Mouse (Mus musculus): ENCODE results near the gene Dscam.

Dscam gene

DNA sequence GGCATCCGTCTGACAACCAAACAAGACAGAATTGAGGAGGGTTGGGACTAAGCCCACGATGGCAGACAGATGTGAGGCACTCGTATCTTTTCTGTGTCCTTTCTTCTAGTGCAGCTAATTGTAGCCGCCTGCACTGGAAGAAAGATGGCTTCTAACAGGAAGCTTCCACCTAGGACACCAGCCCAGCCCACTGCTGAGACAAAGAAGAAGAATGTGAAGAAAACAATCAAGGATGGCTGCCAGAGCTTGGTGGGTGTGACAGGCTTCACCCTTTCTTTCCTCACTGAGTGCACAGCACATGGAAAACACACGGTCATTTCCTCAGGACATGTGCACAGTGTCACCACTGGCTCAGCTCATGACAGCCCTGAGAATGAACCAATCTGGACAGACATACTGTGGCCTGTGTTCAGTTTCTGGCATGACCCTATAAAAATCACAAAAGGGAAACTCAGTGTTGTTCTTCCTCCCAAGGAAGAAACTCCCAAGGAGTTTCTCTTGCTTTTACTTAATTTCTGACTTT, 411.4 kb downstream of the Dscam start:
- no peak for DNase-seq (ENCODE audit: low read depth)

DNA sequence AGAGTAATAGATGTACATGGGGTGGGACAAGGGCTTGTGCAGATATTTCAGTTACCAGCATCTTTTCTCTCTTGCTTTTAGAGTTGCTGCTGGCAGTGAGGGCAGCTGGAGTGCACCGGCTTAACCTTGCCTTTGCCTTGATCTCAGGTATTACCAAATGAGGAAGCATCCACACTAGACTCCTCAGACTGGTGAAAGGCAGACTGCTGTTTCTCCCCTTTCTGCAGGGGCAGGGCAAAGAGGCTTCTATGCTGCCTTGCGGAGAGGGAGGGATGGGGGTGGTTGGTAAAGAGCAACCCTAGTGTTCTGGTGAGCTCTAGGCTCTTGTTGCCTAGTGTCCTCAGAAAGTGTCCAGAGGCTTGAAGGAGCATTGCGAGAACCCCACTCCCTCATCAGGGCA, 412.2 kb downstream of the Dscam start:
- DNase-seq (ENCODE audit: low read depth), result no peak

DNA sequence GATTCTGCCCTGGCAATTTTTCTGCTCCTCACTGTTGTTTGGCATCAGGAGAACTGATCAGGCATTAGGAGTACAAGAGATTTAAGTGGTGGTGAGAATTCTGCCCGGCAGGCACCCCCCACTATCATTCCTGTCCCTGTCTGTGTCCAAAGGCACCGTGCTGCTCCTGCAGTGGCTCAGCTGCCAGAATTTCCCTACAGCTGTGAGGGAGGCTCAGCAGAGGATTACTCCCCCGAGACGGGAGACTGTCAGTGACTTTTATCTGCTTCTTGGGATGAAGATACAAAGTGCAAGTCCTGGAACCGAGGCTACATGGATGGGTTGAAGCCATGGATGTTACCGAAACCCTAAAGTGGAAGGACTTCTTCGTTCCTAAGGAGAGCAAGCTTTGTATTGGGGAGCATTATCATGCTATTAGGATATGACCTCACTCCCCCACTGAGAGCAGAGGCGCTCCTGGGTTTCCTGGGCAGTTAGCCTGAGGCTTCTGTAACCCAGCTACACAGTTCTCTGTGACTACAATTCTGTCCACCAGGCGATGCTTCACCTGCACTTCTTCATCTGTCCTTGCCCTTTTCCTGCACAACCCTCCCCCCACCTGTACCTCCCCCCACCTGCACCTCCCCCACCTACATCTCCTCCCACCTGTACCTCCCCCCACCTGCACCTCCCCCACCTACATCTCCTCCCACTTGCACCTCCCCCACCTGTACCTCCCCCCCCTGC, 412.8 kb downstream of the Dscam start:
- DNase-seq (ENCODE audit: low read depth), result no peak

DNA sequence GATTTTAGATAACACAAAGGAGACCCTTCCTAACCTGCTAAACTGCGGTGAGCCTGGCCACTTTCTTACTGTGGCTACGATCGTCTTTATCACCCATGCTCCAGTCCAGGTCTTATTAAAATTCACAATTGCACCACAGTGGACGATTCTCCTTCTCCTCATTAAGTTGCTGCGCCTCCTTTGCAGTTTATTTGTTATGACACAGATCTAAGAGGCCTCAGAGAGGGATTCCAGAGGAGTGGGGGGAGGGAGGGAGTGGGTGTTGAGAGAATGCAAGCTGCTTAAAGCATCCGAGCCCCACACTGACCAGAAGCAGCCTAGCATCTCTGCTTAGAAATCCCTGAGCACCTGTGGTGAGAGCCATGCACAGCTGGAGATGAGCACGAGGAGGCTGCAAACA, 413.6 kb downstream of the Dscam start:
- no peak for DNase-seq (ENCODE audit: low read depth)

DNA sequence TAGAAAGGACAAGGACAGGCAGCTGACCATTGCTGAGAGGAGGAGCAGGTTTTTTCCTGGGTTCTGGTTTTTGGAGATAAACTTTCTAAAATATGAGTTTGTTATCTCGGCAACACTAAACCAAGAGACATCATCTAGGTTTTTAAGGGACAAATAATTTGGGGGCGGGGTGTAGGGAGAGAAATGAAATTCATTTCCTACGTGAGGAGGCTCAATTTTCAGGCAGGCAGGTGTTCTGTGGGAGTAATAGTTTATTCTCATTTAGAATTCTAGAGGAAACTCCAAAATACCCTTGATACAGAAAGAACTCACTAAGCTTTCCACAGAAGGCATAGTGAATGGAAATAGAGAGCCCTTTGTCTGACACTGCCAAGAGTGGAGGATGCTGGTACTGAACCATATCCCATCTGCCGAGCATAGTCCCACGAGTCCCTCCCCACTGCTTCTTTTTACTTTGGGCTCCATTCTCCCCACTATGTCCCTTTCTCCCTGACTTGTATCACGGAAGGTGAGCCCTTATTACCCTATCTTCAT, 415.5 kb downstream of the Dscam start:
- DNase-seq (ENCODE audit: low read depth), result no peak

DNA sequence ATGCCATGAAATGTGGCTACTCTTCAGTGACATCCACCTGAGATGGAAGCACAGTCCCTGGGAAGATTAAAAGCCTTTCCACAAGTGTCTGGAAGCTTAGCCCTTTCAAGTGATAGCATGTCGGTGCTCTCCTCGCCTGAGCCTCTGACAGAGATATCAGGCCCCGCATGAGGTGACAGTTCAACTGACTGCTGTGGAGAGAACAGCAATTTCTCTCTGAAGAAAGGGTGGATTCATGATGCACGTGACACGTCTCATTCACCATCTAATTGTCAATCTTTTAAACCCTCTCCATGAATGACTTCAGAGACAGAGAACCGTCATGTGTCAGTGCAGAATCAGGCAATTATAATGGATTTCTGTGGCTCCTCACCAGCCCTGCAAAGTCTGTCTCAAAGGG, 416.2 kb downstream of the Dscam start:
- DNase-seq (ENCODE audit: low read depth), result no peak

DNA sequence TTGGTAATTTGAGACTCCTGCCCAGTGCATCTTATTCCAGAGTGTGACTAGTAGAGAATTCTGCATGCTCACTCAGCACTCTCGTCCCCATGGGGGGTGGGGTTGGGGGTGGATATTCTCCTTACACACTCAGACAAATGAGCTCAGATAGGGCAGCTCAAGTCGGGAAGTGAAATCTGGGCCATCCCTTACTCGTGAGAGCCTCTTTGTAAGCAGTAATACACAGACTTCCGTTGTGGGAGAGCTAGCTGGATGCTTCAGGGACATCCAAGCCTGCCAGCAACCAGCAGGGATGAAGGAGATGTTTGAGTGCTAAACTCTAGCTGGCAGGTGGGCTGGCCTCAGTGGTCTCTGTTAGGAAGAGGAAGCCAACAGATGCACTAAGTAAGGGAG, 416.8 kb downstream of the Dscam start:
- no peak for DNase-seq (ENCODE audit: low read depth)

DNA sequence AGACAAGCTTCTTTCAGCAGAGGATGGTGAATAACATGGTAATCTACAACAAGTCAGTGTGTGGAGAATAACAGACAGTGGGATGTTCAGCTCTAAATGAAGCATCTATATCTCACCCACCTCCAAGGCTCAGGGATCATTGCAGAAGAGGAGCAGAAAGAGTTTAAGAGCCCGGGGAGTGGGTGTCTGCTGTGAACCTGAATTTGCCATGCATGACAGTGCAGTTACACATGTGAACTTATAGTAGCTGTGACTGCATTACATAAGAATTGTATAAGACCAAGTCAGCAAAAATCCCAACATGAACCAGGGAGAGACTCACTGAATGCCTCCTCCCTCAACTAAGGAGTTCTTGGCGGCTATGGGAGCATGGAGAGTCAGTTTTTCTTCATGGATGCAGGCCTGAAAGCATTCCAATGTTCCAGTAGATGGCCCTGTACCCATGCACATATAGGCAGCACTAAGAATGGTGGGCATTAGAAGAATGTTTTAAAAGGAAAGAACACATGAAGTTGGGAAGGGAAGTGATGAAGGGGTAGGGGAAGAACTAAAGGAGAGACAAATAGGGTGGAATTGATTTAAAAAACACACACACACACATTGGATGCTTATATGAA, 417.3 kb downstream of the Dscam start:
- DNase-seq (ENCODE audit: low read depth), result no peak

DNA sequence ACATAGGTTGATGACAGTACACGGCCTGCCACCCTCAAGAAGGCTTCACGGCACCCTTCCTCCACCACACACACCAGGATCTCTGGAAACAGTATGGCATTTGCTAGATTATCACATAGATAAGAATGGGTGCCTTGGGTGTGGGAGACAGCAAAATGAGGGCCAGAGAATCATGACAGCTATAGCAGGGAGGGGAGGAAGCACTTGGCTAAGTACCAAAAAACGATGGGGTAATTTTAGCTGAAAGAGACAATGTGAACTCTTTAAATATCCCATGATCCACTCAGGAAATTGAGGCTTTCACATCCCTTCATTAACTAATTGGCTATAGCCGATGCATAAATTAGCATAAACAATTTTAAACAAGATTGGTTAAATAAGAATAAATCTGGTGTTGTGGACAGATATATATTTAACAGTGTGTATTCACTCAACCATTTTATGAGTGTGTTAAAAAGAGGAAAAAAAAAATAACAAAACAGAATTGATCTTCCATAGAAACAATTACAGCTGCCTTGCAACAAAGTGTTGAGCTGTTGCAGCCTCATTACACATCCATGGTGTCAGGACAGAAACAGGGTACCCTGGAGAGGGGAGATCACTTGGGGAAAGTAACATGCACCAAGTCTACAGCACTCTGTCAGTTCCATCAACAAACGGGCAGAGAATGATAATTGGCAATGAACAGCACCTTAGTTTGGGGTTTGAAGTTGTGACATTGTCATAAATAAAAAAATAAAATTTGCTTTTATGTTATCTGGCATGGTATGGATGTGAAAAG, 427.9 kb downstream of the Dscam start:
- DNase-seq (ENCODE audit: low read depth), result no peak

DNA sequence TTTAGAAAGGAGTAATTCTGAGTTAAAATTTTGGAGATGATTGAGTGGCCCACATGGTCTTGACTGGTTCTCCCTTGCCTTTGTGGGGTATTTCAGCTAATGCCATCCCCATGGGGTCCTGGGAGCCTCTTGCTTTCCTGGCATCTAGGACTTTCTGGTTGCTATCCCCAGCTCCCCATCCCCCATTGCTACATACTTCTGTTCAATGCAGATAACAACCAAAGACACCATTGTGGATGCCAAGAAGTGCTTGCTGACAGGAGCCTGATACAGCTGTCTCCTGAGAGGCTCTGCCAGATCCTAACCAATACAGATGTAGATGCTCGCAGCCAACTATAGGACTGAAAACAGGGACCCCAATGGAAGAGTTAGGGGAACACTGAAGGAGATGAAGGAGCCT, 429.2 kb downstream of the Dscam start:
- DNase-seq (ENCODE audit: low read depth), result no peak

DNA sequence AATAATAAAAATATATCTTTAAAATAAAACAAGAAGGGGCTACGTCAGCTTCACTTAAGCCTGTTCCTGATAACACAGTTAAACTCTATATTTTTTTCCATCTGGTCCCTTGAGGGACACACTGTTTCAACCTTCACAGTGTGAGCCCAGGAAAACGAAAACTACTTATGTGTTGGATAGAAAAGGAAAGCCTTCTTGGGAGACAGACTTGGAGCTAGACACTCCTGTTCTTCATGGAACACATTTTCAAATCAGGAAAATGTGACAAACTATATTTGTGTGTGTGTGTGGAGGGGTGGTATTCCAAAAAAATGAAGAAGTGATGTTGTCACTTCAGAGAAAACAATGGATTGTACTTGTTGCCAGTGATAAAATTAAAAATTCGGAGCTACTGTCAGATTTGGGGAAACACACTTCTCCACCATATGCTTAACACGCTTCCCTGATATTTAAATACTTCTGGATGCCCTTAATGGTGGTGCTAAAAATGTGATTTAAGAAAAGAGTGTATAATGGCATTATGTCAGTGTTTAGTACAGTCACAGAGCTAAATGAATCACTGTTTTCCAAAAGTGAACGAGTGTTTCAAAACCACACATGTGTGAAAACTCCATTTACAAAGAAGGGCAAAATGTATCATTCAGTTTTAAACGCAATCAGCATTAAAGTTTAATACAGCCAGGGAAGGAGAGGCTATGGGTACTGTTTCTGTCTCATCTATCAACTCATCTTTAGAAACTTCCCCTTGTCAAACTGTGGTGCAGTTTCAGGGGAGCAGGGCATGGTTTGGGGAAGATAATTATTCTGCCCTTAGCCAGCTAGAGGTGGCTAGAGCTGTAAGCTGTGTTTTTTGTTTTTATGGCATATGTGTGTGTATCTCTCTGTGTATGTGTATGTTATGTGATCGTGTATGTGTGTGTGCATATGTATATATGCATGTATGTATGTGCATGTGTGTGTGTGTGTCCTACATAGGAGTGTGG, 430.2 kb downstream of the Dscam start:
- no peak for DNase-seq (ENCODE audit: low read depth)

DNA sequence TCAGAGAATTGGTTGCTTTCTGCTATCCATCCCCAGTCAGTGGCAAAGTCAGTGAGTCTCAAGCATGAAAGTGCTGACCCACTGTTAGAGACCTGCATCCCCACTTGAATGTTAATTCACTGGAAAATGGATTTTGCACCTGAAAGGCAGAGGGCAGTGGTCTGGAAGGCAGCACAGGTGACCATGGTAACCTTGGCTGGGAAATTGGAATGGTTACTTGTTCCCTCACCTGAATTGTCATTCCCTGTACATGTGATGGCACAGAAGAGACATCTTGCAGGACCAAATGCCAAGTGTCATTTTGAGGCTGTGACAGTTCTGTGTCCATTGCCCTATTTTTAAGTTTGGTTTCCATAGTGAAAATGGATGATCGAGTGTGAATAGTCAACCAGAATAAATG, 434.1 kb downstream of the Dscam start:
- no peak for DNase-seq (ENCODE audit: low read depth)

DNA sequence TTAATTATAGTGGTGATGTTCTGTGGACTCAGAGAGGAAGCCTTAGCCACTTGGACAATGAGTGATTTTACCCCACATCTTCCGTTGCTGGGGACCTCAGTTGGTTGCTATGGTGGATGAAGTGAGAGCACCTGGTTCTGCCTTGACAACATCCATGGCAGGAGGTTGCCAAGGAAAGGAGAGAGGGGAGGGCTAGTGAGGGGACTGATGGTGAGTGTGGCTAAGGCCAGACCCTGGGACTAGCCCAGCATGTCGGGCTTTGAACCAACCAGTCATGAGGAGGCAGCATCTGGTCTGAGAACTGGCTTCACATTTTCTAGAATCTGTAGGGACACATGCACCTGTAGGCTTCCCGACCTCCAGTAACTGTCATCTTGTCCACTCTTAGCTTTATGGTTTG, 439.7 kb downstream of the Dscam start:
- no peak for DNase-seq (ENCODE audit: low read depth)

DNA sequence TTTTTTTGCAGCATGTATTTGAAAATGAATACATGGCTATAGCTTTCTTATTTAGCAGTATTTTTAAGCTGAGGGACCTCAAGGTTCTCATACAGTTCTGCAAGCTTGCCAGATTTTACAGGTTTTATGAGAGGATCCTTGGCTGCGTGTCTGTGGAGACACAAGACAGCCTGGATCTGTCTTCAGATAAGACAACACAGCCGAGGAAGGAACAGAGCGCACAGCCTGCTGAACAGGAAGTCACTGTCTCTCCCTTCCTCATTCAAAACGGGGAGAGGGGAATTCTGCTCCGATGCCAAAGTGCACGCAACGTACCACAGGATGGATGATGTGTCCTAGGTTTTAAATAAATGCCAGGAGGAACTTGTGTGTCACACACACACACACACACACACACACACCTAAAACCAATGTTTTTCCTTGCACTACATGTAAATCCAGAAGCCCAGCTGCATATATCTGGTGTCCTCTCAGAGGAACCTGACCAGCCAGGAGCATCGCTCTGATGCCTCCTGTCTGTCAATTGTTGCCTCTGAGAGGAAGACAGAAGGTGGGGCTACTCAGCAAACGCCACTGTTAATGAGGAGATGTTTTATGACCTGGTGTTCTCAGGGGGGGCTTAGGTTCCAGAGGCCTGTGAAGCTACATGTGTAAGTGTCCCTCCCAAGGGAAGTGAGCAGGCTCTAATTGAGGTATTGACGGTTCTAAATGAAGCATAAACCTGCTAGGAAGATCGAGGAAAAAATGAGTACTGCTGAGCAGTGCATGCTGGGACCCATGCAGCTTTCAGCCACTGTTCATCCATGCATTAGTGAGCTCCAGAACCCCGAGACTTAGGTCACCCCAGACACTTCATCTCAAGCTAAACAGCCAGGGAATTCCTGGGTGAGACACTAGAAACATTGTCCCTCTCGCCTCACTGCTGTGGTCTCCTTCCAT, 442.4 kb downstream of the Dscam start:
- DNase-seq (ENCODE audit: low read depth), result no peak

DNA sequence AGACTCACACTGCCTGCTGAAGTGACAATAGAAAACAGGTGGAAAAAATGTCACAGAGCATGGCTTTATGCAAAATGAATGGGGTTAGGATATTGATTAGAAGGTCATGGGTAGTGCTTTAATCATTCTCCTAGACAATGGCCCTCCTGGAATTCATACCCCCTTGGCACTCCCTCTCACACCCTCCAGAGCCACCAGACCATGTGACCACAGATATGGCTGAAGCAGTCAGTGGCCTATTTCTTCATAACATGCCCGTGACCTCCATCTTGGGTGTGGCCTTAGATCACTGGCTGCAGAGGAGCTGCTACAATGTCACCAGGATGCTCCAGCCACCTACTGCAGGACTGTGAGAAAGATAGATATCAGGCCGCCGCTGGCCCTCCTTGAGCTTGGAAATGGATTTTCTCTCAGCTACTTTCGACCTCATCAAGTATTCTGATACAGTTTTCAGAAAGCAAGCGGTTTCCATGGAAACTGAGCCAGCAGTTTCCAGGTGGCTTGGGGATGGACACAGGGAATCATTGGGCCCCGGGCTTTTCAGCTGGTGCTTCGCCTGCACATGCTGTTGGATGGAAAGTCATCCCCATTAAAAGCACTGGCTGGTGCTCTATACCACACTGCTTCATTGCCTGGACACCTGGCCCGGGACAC, 445.4 kb downstream of the Dscam start:
- no peak for DNase-seq (ENCODE audit: low read depth)

DNA sequence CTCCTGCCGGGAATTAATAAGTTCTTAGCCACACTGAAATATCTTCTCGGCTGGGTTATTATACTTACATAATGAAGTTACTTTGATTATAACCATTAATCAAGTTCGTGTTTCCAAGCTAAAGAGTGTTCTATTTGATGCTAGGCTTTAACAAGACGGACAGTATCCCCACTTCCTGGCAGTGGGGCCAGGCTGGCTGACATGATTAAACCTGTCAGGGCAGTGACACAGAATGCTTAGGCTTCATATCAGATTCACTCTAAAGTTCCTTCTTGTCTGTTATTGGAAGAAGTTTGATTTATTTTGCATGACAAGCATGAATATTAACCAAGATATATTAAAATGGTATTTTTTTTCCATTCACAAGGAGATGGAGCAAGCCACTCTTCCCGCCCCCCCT, 446.0 kb downstream of the Dscam start:
- DNase-seq (ENCODE audit: low read depth), result no peak

DNA sequence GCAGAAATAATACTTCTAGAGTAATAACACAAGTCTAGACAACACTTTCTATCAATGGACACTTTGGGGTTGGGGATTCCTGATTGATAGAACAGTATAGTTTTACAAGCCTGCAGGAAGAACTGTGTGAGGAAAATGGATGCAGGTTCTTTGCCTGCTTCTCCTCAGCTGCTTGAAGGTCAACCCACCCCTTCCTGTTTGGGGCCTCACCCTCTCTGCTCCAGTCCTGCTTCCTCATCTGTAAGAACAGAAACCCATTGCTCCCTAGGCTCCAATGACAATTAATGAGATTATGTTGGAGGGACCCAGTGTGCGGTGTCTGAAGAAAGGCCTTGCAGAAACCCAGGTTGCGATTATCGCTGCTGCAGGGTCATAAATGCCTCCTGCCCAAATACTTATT, 446.4 kb downstream of the Dscam start:
- DNase-seq (ENCODE audit: low read depth), result no peak

DNA sequence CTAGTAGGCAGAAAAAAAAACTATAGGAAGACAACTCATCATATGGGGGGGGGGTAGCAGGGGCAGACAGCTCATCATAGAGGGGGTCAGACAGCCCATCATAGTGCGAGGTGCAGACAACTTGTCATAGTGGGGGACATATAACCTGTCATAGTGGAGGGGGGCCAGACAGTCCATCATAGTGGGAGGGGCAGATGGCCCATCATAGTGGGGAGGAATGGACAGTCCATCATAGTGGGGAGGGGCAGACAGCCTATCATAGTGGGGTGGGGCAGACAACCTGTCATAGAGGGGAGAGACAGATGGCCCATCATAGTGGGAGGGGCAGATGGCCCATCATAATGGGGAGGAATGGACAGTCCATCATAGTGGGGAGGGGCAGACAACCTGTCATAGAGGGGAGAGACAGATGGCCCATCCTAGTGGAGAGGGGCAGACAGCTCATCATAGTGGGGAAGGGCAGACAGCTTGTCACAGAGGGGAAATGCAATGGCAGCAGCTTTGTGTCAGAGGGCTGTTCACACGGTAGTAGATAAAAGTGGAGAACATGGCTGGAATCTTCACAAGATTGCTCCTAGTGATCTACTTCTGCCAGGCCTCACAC, 447.4 kb downstream of the Dscam start:
- no peak for DNase-seq (ENCODE audit: low read depth)

DNA sequence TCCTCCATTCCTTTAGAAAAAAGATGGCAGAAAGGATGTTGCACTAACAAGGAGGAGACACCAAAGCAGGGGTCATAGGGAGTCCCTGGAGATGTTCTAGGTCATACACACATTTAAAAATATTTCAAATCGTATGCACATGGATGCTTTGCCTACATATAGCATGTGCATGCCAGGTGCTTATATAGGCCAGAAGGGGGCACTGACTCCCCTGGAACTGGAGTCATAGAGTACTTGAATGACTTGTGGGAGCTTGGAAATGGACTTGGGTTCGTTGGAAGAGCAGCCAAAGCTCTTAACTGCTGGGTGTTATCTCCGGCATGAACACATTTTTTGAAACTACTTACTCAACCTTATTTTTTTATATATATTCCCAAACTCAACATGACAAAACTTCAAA, 448.4 kb downstream of the Dscam start:
- DNase-seq (ENCODE audit: low read depth), result no peak

DNA sequence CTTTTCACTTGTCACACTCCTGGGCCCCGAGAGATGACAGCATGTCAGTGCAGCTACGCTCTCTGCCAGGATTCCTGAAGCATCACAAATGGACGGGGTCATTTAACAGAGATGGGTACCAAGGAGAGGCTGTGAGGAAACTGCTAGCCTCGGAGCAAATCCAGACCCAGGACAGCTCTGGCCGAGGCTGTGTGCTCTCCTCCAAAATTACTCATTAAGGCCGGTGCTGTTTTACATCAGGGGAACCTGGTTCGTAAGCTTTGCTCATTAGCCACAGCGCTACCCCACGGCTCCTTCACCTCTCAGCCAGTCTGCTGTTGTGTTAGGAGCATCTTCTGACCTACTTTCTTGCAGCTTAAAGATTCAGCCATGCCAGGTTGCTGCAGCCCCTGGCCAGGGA, 449.3 kb downstream of the Dscam start:
- DNase-seq (ENCODE audit: low read depth), result no peak

All from induced T-regulatory cell, adult 2 months (primary cell).